Mouse (Mus musculus): ENCODE data around the gene Plce1. TPM values are rescaled to one million over a fixed set of nuclear protein-coding genes. Genes with fewer than 3 reads are reported as not detected.

The Plce1 gene
- polyA plus RNA-seq, 1 experiment, result not detected

GRCm38 (mm10) chr19:38487501-38487900 is 6.6 kb downstream of the Plce1 start:
- TF ChIP-seq CTCF (IDR thresholded peaks at IDR 0.05; ENCODE audit: low read depth, low read length) (no peak), POLR2A (IDR thresholded peaks at IDR 0.05; ENCODE audit: borderline replicate concordance, low read depth, low read length) (no peak)
- Histone ChIP-seq H3K27ac (ENCODE audit: insufficient read depth, low read depth, low read length) (no peak overlapping the region), H3K4me1 (ENCODE audit: control insufficient read depth, insufficient read depth, low read length) (no peaks in the 10 kb centered on the region), H3K4me3 (ENCODE audit: insufficient read depth, low read length) (no peak overlapping the region)

DNA sequence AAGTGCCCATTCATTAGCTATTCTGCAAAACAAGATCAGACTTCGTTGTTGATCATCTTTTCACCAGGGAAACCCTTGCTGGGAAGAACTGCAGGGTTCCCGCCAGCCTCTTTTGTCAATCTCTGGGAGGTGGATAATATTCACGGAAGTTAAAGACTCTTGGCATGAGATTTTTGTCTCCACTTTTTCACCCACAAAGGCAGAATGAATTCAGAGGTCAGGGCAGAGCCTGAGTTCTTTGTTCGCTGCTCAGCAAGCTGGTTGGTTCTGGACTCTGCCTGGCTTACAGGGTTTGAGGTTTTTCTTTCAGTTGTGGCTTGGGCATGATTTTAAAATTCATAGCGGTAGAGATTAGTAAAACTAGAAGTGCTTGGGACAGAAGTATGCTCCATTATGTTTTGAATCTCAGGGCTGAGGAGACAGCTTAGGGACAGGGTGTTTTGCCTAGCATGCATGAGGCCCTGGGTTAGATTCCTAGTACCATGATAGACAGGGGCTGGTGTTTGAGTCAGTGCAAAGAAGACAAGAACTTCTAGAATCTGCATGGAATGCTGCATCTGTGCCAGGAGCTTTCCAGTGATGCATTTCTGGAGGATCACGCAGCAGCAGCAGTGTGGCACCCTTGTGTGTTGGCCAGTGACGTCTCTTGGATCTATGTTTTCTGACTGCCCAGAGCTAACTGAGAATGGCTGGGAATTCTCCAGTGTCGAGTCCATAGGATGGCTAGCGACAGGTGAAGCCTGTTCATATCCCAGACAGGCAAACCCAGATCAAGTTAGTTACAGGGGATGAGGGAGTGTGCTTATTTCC is 7.4 kb downstream of the Plce1 start:
- Histone ChIP-seq H3K27ac (ENCODE audit: insufficient read depth, low read depth, low read length) (no peak overlapping the region), H3K4me3 (ENCODE audit: insufficient read depth, low read length) (no peak overlapping the region), H3K4me1 (ENCODE audit: control insufficient read depth, insufficient read depth, low read length) (no peaks in the 10 kb centered on the region)
- TF ChIP-seq POLR2A (IDR thresholded peaks at IDR 0.05; ENCODE audit: borderline replicate concordance, low read depth, low read length) (no peak), CTCF (IDR thresholded peaks at IDR 0.05; ENCODE audit: low read depth, low read length) (no peak)

- no peaks in the 10 kb centered on the region for H3K4me1 ChIP-seq (ENCODE audit: control insufficient read depth, insufficient read depth, low read length)
- TF ChIP-seq POLR2A (IDR thresholded peaks at IDR 0.05; ENCODE audit: borderline replicate concordance, low read depth, low read length) (no peak), CTCF (IDR thresholded peaks at IDR 0.05; ENCODE audit: low read depth, low read length) (no peak)
- no peak overlapping the region for H3K27ac ChIP-seq (ENCODE audit: insufficient read depth, low read depth, low read length)
- no peak overlapping the region for H3K4me3 ChIP-seq (ENCODE audit: insufficient read depth, low read length)
Measured at GRCm38 (mm10) chr19:38498233-38498632, 17.3 kb downstream of the Plce1 start.

DNA sequence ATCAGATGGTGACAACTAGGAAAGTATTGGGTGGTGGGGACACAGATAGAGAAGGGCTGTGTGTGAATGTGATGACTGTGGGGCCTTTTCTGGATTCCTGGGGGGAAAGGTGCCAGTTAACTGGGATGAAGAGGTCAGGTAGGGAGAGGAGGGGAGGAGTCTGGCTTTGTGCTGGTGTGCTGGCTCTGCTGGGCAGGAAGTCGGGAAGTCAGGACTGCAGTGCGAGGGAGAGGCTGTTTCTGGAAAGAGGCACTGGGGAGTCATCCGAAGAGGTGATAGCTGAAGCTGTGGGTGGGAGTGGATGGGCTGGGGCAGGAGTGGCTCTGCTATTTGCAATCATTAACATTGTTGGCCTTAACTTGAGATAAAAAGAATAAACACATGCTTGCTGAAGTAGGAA is 23.7 kb downstream of the Plce1 start:
- H3K4me3 ChIP-seq (ENCODE audit: insufficient read depth, low read length), result no peak overlapping the region
- H3K4me1 ChIP-seq (ENCODE audit: control insufficient read depth, insufficient read depth, low read length), result no peaks in the 10 kb centered on the region
- no peak overlapping the region for H3K27ac ChIP-seq (ENCODE audit: insufficient read depth, low read depth, low read length)
- TF ChIP-seq POLR2A (IDR thresholded peaks at IDR 0.05; ENCODE audit: borderline replicate concordance, low read depth, low read length), result no peak

DNA sequence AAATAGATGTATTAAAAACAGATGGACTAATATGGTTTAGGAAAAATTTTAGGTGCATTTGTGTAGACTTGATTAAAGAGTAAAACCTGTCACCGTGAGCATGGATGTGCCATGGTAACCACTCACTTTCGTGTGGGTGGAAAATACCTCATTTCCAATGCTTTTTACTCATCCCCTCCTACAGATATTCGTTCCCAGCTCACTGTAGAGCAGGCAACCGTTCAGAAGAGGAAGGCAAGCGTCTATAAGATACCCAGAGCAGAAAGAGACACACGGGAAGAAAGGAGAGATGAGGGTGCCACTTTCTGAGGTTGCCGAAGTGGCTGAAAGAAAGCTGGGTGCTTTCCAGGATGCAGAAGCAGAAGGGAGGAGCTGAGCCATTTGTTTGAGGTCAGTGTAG is 25.2 kb downstream of the Plce1 start:
- H3K4me1 ChIP-seq (ENCODE audit: control insufficient read depth, insufficient read depth, low read length), result no peaks in the 10 kb centered on the region
- no peak for TF ChIP-seq CTCF (IDR thresholded peaks at IDR 0.05; ENCODE audit: low read depth, low read length)
- TF ChIP-seq POLR2A (IDR thresholded peaks at IDR 0.05; ENCODE audit: borderline replicate concordance, low read depth, low read length), result no peak

DNA sequence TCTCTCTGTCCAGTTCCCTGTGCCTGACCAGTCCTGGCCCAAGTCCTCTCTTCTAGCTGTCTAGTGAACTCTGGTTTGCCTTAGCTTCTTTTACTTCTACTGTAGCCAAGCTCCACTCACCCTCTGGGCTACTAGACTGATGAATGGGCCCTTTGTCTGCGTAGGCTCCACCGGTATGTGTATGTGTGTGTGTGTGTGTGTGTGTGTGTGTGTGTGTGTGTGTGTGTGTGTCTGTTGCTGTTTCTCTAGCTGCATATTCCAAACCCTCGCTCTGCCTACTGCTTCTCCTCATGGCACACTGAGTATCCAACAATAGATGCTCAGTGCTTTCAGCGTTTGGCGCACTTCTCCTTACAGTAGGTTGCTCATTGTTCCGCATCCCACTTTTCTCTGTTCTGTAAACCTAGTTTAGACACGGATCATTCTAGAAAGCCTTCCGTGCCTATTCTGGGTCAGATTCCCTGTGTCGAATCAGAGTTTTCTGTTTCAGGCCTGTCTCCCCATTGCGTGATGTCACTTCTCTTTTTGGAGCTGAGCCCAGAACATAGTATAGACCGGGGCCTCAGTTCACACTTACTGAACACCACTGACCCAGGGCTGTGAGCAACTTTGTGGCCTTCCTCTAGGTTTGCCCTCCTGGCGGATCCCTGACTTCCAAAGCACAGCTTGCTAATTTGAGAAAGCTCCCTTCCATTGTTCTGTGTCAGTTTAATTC is 26.5 kb downstream of the Plce1 start:
- TF ChIP-seq CTCF (IDR thresholded peaks at IDR 0.05; ENCODE audit: low read depth, low read length) (no peak), POLR2A (IDR thresholded peaks at IDR 0.05; ENCODE audit: borderline replicate concordance, low read depth, low read length) (no peak)

More for the DNA sequence above, 25.2 kb downstream of the Plce1 start:
- H3K27ac ChIP-seq (ENCODE audit: insufficient read depth, low read depth, low read length), result no peak overlapping the region
- no peak overlapping the region for H3K4me3 ChIP-seq (ENCODE audit: insufficient read depth, low read length)

DNA sequence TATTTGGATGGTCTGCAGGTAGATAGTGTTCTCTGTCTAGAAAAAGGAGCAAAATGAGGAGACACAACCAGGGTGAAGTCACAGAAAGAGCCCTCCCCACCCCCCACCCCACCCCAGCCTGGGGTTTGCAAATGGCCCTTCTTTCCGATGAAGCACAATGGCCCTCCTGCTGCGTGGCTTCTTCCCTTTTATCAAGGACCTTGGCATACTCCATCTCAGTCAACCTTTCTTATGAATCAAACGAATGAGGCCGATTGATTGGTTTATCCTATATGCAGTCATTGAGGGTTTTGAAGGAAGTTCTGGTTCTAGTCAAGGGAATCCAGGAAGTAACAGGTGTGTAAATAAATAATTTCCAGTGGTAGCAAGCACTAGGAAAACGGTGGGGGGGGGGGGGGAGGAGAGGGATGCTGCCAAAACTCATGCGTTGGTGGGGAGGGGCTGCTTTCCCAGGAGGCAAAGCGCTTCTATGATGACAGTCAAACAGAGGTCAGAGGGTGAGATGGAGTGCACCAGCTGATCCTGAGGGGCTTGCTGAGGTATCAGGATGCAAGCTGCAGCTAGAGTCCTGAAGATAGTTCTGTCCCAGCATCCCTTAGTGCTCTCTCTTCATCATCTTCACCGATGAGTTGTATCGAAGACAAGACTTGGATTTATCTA is 27.2 kb downstream of the Plce1 start:
- no peak overlapping the region for H3K4me3 ChIP-seq (ENCODE audit: insufficient read depth, low read length)
- no peaks in the 10 kb centered on the region for H3K4me1 ChIP-seq (ENCODE audit: control insufficient read depth, insufficient read depth, low read length)
- H3K27ac ChIP-seq (ENCODE audit: insufficient read depth, low read depth, low read length), result no peak overlapping the region
- no peak for TF ChIP-seq CTCF (IDR thresholded peaks at IDR 0.05; ENCODE audit: low read depth, low read length)
- TF ChIP-seq POLR2A (IDR thresholded peaks at IDR 0.05; ENCODE audit: borderline replicate concordance, low read depth, low read length), result no peak

More for the DNA sequence above, 26.5 kb downstream of the Plce1 start:
- Histone ChIP-seq H3K4me3 (ENCODE audit: insufficient read depth, low read length) (no peak overlapping the region), H3K27ac (ENCODE audit: insufficient read depth, low read depth, low read length) (no peak overlapping the region), H3K4me1 (ENCODE audit: control insufficient read depth, insufficient read depth, low read length) (no peaks in the 10 kb centered on the region)

- no peaks in the 10 kb centered on the region for H3K4me1 ChIP-seq (ENCODE audit: control insufficient read depth, insufficient read depth, low read length)
Measured at GRCm38 (mm10) chr19:38514417-38515184, 33.7 kb downstream of the Plce1 start.

GRCm38 (mm10) chr19:38526855-38527254 is 45.9 kb downstream of the Plce1 start:
- TF ChIP-seq CTCF (IDR thresholded peaks at IDR 0.05; ENCODE audit: low read depth, low read length), result no peak
- no peak for TF ChIP-seq POLR2A (IDR thresholded peaks at IDR 0.05; ENCODE audit: borderline replicate concordance, low read depth, low read length)
- no peak overlapping the region for H3K4me3 ChIP-seq (ENCODE audit: insufficient read depth, low read length)
- H3K4me1 ChIP-seq (ENCODE audit: control insufficient read depth, insufficient read depth, low read length), result no peaks in the 10 kb centered on the region
- no peak overlapping the region for H3K27ac ChIP-seq (ENCODE audit: insufficient read depth, low read depth, low read length)

More at GRCm38 (mm10) chr19:38514417-38515184, 33.7 kb downstream of the Plce1 start:
- Histone ChIP-seq H3K4me3 (ENCODE audit: insufficient read depth, low read length) (no peak overlapping the region), H3K27ac (ENCODE audit: insufficient read depth, low read depth, low read length) (no peak overlapping the region)
- TF ChIP-seq POLR2A (IDR thresholded peaks at IDR 0.05; ENCODE audit: borderline replicate concordance, low read depth, low read length) (no peak), CTCF (IDR thresholded peaks at IDR 0.05; ENCODE audit: low read depth, low read length) (no peak)
